Mouse (Mus musculus) mesoderm, embryonic 11.5 days (tissue): Measurements from ENCODE around the gene Siglecg.
"Not testable (repeated sequence)": the region's sequence is repeated elsewhere in the genome, so short reads cannot be mapped to it uniquely, and the experiment has no call there.

Experiments used
- DNase-seq: peaks from one replicate; pipeline ENCODE4 v3.0.0-alpha.2; 2012; ENCODE audit warnings: low read depth, low spot score

Gene Siglecg

GRCm38 (mm10) chr7:43408131-43408553, at the start of gene Siglecg:
TSS of gene Siglecg (plus strand) at chr7:43408204.
- DNase-seq, result no peak

- DNase-seq, result no peak
Observed at GRCm38 (mm10) chr7:43358556-43358955, 49.4 kb upstream of the Siglecg start.

GRCm38 (mm10) chr7:43361442-43361841, 46.6 kb upstream of the Siglecg start:
- DNase-seq, result no peak

GRCm38 (mm10) chr7:43362021-43362420, 46.0 kb upstream of the Siglecg start:
- DNase-seq, result no peak

GRCm38 (mm10) chr7:43378226-43378625, 29.8 kb upstream of the Siglecg start:
- peak; percentile 56 for DNase-seq

- no peak for DNase-seq
Observed at GRCm38 (mm10) chr7:43392349-43393121, 15.5 kb upstream of the Siglecg start.

GRCm38 (mm10) chr7:43399501-43399900, 8.5 kb upstream of the Siglecg start:
- DNase-seq, result no peak

- DNase-seq, result no peak
Observed at GRCm38 (mm10) chr7:43402718-43403117, 5.3 kb upstream of the Siglecg start.

GRCm38 (mm10) chr7:43407573-43407972, 431 bp upstream of the Siglecg start:
- DNase-seq, result no peak

GRCm38 (mm10) chr7:43409084-43409483, 1.1 kb downstream of the Siglecg start:
- DNase-seq, result no peak

GRCm38 (mm10) chr7:43411724-43412123, 3.7 kb downstream of the Siglecg start:
- not testable (repeated sequence) for DNase-seq

GRCm38 (mm10) chr7:43417298-43417697, 9.3 kb downstream of the Siglecg start:
- no peak for DNase-seq

- peak; percentile 83 for DNase-seq
Observed at GRCm38 (mm10) chr7:43422995-43423617, 15.1 kb downstream of the Siglecg start.

GRCm38 (mm10) chr7:43423991-43424625, 16.1 kb downstream of the Siglecg start:
- no peak for DNase-seq

- no peak for DNase-seq
Observed at GRCm38 (mm10) chr7:43427406-43427805, 19.4 kb downstream of the Siglecg start, which contains the start of gene Lim2. TSS of gene Lim2 (plus strand) at chr7:43427670.

- DNase-seq, result no peak
Observed at GRCm38 (mm10) chr7:43429500-43429899, 21.5 kb downstream of the Siglecg start.

- no peak for DNase-seq
Observed at GRCm38 (mm10) chr7:43432891-43433290, 24.9 kb downstream of the Siglecg start.

- DNase-seq, result no peak
Observed at GRCm38 (mm10) chr7:43434676-43435075, 26.7 kb downstream of the Siglecg start.

- DNase-seq, result no peak
Observed at GRCm38 (mm10) chr7:43436341-43437255, 28.6 kb downstream of the Siglecg start, which contains the start of gene Nkg7. TSS of gene Nkg7 (plus strand) at chr7:43437073.

- no peak for DNase-seq
Observed at GRCm38 (mm10) chr7:43438611-43439010, 30.6 kb downstream of the Siglecg start.

GRCm38 (mm10) chr7:43440482-43440881, 32.5 kb downstream of the Siglecg start, which contains the start of gene Cldnd2:
TSS of gene Cldnd2 (plus strand) at chr7:43440782.
- DNase-seq, result no peak
